Mouse (Mus musculus): ENCODE data around the gene Pbx1.
A peak's percentile ranks its signal among the peaks of the same experiment; 100 is the strongest.

Pbx1 gene

DNA sequence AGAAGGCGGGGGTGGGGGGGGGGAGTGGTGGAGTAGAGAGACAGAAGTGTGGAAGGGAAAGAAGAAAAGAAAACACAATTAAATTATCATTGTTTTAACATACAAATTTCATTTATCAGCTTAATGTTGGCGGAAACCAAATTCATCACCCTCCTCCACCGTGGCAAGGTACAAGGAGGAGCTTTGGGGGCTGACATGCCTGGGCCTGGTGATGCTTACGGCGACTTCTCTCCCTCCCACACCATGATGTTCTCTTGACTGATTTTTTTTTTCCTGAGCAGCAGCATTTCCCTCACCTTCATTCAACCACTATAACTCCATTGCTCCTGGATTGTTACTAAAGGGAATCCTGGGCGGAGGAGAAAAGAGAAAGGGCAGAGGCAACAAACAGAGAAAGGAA, 89.8 kb downstream of the Pbx1 start:
- DNase-seq (ENCODE audit: low read depth) = no peak

DNA sequence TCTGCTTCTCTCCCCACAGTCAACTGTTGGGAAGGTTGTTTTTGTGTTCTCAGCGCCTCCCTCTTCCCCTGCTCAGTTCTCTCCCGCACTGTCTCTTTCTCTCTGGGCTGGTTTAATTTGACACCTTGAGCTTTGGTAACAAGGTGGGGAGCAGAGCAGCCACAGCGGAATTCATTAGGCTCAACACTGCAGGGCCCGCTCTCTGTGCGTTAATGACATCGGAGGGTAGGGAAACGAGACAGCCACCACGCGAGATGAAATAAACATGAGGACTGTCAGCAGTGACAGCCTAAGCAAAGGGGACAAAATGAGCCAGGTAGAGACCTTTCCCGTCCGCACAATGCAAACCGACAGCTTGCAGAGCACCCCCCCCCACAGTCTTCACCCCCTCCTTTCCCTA, 90.2 kb downstream of the Pbx1 start:
- no peak for DNase-seq (ENCODE audit: low read depth)

DNA sequence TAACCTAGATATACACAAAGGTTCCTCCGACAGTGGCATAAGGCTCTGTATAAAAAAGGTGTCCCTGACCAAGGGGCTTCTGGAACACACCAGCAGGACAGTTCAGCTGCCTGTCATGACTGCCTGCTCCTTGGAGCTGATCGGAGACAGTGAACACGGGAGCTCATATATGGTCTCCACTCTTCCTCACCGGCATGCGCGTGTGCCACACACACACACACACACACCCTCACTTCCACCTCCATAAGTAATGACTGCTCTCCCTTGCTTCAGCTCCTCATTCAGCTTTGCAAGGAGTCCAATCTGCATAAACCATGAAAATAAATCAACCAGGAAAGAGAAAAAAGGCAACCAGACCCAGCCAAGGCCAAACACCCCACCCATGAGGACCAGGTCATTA, 90.7 kb downstream of the Pbx1 start:
- DNase-seq (ENCODE audit: low read depth) = no peak

DNA sequence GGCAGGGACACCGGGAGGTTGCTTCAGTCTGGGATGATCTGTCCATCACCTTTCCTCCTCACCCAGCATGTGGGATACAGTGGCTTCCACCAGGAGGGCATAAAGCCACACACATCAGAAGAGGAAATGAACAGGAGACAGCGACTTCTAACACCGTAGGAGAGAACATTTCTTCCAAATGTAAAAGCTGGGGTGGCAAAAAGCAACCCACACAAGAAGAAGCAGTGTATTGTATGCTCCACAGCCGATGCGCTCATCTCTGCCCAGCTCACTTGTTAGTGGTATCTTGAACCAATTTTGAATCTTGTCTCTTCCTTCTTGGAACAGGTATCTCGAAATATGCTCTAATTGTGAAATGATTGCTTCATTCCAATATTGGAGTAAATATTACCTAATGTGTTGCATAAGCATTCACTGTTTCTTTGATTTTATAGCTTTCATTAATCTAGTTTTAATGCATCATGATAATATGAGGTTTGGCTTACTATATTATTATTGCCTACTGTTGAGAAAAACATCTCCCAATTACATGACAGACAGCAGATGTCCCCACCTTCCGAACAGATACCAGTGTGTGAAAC, 95.7 kb downstream of the Pbx1 start:
- DNase-seq (ENCODE audit: low read depth) = no peak

DNA sequence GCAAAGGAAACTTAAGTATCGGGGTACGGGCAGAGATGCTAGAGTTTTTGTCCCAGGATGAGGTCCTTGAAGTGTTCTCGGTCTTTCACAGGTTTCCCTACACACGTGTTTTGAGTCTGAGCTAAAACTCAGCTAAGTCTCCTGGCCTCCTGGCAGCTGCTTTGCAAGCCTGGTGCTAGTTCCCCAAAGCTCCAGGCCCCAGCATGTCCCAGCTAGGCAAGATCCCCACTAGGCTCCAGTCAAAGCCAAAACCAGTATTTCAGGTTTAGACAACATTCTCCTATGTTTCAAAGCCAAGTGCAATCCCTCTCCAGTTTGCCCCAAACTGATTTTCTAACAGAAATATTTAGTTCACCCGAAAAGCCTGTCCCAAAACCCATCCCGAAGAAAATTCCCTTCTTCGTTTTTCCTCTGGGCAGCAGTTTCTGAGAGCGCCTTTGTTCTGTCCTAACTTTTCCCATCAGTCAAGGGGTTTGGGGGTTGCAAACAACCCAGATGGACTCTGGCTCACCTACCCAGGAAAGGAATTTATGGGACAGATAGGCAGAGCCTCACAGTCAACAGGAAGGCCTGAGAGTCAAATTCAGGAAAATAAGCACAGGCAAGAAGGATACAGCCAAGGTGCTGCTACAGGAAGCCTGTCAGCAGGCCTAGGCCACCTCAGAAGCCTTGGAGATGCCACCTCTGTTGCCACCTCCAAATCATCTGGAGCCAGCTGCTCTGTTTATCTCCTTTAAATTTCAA, 97.1 kb downstream of the Pbx1 start:
- DNase-seq (ENCODE audit: low read depth) = no peak

DNA sequence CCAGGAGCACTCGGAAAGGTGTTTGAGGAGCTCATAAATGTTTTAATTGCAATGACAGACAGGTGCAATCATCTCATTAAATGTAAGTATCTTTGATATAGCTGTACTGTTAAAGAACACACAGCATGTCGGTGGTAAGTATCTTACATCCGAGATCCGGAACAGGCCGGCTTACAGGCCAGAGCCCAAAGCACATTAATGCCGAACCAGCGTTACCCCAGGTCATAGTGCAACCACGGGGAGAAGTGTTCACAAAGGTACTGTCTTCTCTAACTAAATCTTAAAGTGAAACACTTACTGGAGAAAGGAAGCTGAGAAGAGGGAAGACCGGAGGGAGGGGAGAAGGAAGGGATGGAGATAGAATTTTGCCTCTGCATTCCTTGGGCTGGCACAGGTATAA, 100.0 kb downstream of the Pbx1 start:
- no peak for DNase-seq (ENCODE audit: low read depth)

DNA sequence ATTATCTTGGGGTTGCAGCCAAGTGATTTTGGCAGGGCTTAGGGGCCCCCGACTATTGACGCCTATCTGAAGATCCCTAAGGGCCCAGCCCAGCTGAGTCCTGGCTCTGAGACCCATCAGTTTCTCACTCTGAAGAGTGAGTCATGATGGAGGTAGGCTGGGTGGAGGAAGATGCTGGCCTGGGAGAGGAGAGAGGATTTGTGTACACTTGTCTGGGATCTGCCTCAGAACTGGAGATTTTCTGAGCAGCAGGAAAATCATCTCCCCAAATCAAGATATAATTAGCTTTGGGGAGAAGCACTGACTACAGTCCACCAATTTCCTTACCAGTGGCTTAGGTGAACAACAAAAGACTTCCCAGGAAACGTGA, 103.8 kb downstream of the Pbx1 start:
- DNase-seq (ENCODE audit: low read depth) = no peak

DNA sequence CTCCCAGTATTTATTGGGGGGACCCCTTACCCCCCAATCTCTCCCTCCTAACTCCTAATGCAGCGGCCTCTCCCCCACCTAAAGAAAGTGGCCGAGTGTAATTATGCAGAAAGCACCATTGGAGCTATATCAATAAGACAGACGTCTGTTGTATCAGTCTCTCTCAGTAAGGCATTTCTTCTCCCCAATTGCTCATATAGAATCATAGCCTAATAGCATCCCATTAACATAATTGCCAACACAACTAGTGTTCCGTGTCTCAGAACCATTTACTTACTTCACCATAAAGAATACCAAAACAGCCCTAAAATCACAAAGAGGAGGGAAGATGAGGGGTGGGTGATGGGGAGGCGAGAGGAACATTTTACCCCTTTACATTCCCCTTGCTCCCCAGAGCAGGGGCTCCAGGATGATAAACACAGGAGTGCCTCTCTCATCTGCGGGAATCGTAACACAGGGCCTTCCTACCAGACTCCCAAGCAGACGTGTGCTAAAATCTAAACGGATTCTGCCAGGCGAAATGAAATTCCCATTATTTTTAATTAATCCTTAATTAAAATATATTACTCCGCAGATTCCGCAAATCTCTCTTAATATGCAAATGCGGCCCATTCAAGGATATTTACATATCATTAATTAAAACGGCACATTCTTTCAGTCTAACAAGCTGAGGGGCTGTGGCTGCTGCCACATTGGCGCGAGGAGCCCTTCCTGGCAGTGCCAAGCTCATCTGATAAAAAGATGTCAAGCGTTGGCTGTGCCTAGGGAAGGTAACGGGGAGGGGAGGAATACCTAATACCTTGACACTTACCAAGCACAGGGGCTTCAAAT, 104.5 kb downstream of the Pbx1 start:
- DNase-seq (ENCODE audit: low read depth) = no peak

DNA sequence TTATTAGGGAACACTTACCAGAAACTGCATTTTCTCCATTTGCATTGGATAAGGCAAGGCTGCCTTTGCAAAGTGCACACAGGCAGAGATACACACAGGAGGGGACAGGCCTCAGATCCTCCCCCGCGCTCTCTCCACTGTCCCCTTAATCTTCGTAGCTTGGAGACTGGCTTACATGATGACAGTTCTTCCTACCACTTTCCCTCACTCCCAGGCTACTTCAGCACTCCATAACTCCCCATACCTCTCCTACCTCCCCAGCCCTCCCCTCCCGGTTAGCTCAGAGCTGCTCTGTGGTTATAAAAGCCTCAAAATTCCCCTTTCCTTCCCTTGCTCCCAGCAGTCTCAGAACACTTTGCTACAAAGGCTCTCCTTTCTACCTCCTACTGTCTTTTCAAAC, 106.3 kb downstream of the Pbx1 start:
- no peak for DNase-seq (ENCODE audit: low read depth)

DNA sequence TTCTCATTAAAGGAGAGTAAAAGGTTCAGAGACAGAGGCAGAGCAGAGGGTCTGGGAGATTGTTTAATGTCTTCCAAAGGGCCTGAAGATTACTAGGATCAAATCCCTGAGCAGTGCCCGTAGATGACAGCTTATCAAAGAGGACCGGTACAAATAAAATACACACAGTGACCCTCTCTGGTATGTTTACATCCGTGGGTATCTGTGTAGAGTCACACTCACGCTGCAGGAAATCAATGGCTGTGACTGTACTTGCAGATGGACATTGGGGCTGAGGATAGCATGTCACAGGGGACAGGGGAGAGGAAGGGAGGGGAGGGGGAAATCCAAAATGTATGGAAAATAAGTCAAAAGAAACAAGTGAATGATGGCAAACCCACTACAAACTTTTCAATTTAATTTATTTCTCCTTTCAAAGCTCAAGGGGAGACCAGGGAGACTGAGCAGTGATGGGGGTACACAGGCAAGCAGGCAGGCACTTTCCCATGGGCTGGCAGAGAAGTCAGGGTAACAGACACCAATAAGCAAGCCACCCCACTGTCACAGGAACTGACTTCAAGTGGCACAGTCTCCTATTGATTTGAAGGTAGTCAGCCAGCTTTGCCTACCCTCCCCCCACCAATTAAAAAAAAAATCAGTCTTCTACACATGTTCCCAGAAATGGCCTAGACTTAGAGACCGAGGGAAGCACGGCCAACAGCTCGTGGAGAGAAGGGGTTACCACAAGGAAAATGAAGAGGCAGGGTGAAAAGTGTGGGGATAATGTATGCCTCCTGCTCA, 107.6 kb downstream of the Pbx1 start:
- DNase-seq (ENCODE audit: low read depth) = no peak

DNA sequence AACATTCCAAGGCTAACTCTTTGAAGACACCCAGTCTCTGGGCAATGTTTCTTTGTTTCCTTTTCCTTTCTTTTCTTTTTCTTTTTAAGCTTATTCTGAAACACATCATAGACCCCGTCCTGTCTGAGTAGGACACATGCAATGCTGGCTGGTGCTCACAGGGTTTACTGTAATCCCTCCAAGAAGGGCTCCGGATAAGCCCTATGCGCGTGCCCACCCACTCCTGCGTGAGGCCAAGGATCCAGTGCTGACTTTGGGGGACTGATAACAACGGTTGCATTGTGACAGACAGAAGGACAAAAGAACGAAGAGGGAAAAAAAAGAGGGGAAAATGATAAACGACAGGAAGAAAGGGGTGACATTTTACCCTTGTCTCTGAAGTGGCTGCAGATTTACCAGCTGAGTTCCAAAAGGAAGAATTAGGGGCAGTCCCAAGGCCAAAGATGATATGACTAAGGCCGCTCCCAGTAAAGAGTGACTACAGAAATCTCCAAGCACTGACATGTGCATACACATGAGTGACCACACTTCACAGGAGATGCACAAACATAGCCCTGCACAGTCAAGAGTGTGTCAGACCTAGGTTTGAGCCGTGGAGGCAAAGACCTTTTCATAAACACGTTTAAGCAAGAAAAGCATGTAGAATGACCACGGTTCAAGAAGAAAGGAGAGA, 108.5 kb downstream of the Pbx1 start:
- DNase-seq (ENCODE audit: low read depth) = no peak

DNA sequence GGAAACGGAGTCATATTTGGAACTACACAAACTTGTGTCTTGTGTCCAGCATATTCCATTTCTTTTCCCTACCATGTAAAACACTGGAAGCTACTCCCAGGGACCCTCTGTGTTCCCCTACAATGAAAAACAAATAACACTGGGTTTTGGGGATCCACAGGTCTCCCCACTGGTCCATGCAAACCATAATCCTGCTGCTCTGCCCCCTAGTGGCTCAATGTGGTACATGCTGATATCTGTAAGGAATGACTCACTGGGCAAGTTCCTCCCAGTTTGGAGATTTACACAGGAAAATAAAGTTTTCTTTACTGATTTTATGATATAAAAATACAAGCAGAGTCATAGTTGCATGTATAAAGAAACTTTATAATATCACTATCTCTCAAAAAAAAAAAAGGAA, 109.2 kb downstream of the Pbx1 start:
- DNase-seq (ENCODE audit: low read depth) = peak; percentile 35

DNA sequence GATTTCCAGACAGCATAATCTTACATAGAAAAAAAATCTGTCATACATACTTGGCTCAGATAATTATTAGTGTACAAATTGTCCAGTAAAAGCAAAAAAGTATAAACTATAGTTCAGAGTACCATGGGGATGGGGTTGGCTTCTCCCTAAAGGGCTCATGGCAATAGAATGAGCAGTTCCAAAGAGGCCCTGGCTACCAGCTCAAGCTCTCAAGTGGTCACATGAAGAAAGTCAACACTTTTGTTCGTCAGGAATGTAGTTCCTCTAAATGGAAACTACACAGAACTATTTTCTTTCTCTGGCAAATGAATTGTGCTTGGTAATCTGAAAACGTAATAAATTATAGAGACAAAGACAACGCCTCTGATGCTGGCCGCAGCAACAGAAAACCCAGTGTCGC, 112.4 kb downstream of the Pbx1 start:
- no peak for DNase-seq (ENCODE audit: low read depth)

DNA sequence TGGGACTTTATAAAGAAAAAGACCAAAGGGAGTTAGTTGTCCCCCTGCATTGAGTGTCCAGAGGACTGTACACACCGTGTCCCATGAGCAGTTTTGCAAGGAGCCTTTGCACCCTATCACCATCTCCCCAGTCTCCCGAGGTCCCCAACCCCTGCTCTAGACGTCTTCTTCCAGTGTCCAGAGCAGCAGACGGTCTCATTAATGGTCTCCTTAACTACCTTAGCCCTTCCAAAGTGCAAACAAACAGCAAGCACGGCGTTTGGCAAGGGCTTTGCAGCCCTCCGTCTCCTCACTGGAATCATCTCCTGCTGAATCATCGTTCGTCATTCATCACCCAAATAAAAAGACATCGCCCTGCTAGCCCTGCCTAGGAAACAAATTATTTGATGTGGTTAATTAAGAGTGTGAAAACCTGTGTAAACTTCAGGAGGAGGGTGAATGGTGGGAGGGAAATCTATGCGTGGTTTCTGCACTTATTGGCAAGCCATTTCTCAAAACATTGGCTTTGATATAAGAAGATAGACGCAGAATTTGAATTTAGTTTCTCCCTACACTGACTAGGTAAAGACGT, 113.1 kb downstream of the Pbx1 start:
- no peak for DNase-seq (ENCODE audit: low read depth)

DNA sequence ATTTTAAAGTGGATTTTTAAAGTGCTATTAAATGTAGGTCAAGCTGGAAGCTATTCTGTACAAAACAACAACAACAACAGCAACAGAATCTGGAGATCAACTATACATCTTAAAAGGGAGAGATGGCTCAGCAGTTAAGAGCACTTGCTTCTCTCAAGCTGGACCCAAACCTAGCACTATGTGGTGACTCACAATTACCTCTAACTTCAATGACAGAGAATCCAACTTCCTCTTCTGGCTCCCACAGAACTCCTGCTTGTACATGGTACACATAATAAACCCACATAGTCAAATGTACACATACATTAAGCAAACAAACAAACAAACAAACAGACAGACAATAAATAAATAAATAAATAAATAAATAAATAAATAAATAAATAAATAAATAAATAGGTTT, 118.3 kb downstream of the Pbx1 start:
- DNase-seq (ENCODE audit: low read depth) = no peak

DNA sequence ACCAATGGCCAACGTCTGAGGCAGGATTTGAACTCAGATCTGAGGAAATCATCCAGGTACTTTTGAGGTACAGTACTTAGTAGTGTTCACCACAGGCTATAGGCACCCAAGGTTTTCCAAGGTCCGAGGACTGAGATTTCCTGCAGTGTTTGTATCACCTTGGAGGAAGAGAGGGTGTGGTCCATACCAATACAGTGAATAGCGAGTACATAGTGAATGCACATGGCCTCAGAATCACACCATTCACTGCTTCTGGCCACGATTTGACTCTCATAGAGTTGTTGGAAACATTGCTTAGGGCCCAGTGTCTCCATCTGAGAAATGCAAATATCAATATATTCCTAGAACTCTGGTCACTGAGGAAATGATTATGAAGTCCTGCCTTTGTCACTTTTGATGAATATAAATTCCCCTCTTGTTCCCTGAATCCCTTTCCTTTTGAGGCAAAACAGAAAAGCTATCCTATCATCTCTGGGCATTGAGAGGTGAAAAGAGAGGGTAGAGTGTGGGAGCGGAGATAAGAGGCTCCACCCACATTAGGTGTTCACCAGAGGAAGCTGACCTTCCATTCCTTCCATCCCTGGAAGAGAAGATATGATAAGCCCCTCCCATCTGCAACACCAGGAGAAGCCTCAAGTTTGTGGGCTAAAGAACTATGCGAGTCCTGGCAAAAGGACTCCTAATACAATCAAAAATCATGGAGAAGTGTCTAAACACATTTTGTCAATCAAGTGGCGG, 119.2 kb downstream of the Pbx1 start:
- peak; percentile 46 for DNase-seq (ENCODE audit: low read depth)

DNA sequence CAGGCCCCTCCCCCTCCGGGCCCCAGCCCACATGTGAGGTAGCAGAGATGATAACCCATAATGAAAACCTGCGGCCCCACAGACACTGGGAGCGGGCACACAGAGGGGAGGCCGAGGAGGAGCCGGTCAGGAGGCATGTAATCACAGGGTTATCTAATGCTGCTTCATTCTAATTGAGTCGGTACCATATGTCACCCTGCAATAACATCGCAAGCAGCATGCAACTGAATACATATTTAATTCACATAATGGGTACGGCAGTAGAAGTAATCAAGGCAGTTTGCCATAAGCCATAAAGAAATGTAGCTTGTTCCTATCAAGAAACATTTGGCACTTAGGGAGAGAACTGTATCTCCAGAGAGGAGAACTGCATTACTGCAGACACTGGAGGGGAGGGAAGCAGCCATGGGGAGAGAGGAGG, 123.0 kb downstream of the Pbx1 start:
- no peak for DNase-seq (ENCODE audit: low read depth)

DNA sequence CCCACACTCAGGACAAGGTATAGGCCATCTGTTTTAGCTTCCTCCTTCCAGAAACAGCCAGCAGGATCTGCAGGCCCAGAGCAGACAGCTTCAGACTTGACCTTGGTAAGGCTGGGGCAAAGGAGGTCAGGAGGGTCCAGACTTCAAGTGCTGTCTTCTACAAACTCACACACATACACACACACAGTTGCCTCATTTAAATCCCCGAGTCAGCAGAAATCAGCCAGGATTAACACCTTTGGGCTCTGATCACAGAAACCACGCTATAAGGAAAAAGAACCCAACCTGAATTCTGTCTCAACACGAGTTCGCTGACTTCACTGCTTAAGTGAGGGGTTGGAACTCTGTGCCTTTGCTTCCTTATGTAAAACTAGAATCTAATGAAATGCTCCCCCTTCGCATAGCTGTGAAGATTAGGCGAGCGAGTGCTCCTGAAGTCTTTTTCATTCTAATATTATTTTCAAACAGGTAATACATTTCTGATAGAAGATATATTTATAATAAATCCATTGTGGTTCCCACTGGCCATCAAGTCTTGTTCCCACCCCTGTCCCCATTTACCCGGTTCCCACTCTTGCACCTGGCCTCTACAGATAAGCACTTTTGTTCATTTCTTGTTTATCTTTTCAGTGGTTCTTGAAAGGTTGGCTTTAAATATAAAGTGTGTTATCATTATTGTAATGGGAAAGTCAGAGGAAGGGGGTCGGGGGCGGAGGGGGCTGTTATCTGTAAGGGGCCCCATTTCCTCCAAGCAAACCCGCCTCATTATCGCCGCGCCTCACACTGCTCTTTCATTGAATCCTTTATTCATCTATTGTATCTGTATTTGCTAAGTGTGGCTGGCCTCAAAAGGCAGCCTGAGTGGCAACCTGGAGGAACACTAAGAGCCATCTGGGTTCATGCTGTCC, 124.5 kb downstream of the Pbx1 start:
- peak; percentile 66 for DNase-seq (ENCODE audit: low read depth)

DNA sequence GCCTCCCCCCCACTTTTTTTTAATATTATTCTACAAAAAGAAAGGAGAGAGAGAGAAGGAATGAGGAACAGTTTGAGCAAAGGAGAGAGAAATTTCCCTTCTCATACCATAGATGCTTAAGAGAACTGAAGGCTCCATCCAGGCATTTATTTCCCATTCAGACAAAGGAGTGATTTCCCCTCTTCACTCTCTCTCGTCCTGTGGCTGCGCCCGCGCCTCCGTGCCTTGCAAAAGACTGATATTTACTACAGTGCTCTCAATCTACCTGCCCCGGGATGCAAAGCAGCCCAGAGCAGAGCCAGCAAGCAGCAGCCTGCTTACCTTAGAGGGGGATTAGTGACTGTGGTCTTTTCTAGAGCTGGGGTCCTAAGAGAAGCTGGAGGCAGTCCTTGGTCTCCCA, 131.6 kb downstream of the Pbx1 start:
- DNase-seq (ENCODE audit: low read depth) = no peak

DNA sequence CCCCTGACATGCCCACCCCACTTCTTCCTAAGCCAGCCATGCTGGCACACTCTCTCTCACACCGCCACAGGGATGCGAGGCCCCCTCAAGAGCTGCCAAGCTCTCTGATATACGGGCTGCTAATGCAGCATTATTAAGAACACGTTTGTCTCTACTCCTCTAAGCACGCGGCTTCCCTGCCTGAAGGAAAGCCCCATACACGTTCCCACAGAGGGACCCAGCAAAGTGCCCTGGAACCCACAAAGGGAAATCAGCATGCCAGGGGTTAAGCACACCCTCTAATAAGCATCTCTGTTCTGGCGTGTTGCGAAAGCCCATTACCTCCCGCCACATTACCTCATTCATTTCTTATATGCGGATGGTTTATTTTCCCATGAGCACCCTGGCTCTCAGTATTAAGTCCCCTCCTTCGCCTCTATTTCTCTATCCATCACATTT, 132.1 kb downstream of the Pbx1 start:
- no peak for DNase-seq (ENCODE audit: low read depth)
